Mouse (Mus musculus) 3134 (cell line): ENCODE data around the gene Hes2.

Experiments used
- DNase-seq: peaks from one replicate; pipeline ENCODE4 v3.0.0-alpha.2; 2011; ENCODE audit warnings: low spot score; ENCODE audit not compliant: insufficient read length; ENCODE audit errors: extremely low read depth

Hes2 gene

DNA sequence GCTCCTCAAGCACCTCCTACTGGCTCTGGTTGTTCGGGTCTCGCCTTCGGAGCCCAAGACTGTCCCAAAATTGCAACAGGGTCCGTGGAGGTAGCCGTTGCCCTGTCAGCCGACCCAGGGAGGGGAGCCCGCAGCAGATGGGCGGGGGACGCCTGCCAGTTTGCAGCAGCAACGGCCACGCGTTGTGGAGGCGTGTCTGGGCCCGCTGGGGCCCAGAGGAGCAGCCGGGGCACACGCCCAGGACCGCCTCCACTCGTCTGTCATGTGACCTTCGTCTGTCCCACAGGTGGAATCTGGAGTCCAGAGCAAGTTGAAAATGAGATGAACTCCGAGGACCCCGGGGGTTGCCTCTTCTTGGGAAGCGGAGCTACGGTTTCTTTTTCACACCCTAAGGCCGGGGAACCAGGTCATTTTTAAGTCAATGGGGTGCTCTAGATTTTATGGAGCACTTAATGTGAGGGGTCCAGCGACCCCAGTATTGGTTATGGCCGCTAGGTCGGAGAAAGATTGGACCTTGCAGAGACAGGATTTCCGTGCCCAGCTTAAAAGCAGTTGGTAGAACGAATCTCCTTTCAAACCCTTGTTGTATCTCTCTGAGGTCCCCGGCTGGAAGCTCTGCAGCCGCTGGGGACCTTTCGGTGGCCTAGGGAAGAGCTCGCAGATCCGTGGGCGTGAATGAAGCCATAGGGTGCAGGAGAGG is at the start of gene Hes2:
TSS of gene Hes2 (plus strand) at position 283 of the 700 bp plus-strand sequence.
- no peak for DNase-seq

GRCm38 (mm10) chr4:152109509-152109908 is 49.2 kb upstream of the Hes2 start:
- no peak for DNase-seq

- DNase-seq: no peak
Observed at GRCm38 (mm10) chr4:152110689-152111088, 48.0 kb upstream of the Hes2 start.

DNA sequence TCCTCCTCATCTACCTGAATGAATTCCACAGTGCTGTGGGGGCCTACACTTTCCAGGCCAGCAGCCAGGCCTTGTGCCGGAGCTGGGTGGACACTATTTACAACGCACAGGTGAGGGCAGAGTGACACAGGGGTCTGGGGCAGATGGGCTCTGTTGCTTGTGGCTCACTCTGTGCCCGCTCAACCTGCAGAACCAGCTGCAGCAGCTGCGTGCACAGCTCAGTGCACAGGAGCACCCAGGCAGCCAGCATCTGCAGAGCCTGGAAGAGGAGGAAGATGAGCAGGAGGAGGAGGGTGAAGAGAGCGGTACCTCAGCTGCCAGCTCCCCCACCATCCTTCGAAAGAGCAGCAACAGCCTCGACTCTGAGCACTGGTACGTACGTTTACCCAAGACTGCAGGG is 46.3 kb upstream of the Hes2 start:
- no peak for DNase-seq

- DNase-seq: no peak
Observed at GRCm38 (mm10) chr4:152114080-152114479, 44.6 kb upstream of the Hes2 start.

DNA sequence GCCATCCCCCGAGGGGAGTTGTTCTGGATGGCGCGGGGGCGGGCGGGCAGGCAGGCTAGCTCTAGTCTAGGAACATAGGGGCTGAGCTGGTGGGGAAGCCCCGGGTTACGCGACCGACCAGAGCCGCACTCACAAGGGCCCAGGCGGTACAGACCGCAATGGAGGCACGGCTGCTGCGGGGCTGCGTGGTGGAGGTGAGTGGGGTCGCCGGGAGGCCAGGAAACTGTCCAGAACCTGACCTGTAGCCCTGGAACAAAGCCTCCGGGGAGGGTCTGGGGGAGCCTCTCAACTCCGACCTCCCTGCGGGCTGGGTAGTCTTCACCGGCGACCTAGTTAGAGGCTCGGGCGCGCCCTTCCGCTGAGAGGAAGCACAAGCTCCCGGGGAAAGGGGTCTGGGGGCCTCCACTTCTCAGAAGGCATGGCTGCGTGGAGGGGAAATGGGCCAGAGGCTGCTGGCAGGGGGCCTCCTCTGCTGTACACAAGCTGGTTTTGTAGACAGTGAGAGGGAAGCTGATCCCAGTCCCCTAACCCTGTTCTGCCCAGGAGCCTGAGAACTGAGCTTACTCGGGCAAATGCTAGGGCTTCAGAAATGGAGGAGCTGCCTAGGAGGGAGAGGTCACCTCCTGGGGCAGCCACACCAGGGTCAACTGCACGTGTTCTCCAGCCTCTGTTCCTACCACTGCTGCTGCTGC is 42.6 kb upstream of the Hes2 start, which contains the start of gene Tnfrsf25:
TSS of gene Tnfrsf25 (plus strand) at position 14 of the 692 bp plus-strand sequence.
- no peak for DNase-seq

DNA sequence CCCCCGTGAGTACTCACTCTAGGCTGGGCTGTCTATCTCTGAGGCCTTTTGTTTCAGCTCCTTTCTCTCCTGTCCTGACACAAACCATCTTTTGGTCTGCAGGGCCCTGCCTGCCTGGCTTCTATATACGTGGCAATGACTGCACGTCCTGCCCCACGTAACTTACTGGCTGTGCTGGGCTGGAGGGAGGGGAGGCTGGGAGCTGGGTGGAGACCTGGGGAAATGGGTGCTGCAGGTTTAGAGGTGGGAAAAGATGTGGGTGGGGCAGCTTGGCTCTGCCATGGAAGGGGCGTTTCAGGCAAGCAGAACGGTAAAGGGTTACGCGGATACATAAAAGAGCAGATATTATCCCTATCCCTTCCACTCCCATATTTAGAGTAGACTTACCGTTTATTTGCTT is 41.1 kb upstream of the Hes2 start:
- DNase-seq: no peak

DNA sequence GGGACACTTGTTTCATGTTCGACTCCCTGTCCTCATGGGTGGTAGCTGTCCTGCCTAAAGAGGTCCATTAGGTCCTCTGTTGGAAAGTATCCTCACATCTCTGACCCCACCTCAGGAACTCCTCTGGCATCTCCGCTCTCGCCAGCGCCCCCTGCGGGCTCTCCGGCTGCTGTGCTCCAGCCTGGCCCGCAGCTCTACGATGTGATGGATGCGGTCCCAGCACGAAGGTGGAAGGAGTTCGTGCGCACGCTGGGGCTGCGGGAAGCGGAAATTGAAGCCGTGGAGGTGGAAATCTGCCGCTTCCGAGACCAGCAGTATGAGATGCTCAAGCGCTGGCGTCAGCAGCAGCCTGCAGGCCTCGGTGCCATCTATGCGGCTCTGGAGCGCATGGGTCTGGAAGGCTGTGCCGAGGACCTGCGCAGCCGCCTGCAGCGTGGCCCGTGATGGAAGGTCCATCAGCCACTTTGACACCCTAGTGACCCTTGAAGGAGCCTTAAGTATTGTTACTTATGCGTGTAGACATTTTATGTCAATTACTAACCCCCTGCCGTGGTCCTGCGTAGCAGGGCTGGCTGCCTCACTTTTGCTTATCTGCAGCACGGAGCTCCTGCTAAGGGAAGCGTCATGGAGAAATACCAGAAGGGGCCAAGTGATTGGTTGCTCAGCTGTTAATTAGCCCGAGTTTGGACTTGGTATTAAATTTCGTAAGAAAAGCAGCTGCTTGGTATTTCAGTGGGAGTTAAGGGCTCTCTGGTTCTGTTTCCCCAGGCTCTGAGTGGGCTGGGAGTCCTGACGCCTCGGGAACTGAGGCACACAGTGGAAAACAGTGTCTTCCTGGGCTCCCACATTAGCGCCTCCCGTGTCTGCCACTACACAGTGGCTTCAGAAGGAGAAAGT is 39.0 kb upstream of the Hes2 start:
- DNase-seq: no peak

- no peak for DNase-seq
Observed at GRCm38 (mm10) chr4:152120311-152121182, 38.1 kb upstream of the Hes2 start.

GRCm38 (mm10) chr4:152121183-152121505 is 37.5 kb upstream of the Hes2 start:
- no peak for DNase-seq

- no peak for DNase-seq
Observed at GRCm38 (mm10) chr4:152124361-152124961, 34.2 kb upstream of the Hes2 start.

- no peak for DNase-seq
Observed at GRCm38 (mm10) chr4:152125161-152126025, 33.3 kb upstream of the Hes2 start.

DNA sequence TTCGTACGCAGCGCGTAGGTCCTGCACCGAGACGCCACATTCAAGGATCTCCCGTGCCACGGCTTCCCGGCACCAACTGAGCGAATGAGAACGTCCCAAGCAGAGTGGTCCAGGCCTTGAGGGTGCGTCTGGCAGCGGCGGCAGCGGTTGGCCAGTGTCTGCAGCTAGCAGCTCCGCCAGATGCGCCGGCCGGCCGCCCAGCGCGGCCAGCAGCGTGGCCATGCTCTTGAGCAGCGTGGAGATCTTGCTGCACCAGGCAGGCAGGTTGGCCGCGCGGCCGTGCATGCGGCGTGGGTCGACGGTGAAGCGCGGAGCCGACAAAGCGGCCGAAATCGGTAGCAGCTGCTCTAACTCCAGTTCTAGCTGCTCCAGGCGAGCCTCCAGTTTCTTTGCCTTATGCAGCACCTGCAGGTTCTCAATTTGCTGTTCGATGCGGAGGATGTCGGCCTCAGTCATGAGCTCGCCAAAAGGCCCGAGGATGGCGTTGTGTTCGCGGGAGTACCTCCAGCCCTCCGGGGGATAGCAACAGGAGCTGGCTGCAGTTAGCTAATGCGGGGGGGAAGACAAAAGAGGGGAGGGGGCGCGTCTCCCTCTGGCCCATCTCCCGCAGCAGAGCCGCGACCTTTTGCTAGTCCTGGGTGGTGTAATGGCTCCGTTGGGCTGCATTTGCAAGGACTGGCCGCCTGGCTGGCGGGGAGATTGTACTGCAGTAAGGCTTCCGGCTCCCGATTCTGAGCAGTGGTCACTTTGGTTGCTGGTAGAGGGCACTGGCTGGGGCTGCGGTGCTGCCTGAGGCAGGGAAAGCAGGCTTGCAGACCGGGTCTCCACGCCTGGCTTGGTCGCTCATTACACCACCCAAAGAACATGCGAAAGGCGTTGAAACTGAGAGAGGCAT is 32.4 kb upstream of the Hes2 start:
- no peak for DNase-seq

GRCm38 (mm10) chr4:152127884-152128283 is 30.8 kb upstream of the Hes2 start:
- DNase-seq: no peak

DNA sequence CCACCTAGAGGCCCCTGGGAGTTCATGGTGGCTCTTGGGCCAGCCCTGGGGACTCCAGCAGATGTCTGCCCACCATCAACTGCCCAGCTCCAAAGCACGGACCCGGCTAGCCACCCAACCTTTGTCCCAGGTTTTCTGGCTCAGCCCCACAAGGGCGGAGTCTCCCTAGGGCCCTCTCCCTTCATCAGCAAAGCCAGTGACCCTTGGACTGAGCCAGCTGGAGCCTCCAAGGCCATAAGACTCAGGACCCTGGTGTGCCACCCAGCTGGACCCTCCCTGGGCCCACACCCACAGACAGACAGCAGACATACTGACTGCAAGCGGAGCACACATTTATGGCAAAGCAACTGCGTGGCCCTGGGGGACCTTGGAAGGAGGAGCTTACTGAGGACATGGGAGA is 29.9 kb upstream of the Hes2 start:
- no peak for DNase-seq

DNA sequence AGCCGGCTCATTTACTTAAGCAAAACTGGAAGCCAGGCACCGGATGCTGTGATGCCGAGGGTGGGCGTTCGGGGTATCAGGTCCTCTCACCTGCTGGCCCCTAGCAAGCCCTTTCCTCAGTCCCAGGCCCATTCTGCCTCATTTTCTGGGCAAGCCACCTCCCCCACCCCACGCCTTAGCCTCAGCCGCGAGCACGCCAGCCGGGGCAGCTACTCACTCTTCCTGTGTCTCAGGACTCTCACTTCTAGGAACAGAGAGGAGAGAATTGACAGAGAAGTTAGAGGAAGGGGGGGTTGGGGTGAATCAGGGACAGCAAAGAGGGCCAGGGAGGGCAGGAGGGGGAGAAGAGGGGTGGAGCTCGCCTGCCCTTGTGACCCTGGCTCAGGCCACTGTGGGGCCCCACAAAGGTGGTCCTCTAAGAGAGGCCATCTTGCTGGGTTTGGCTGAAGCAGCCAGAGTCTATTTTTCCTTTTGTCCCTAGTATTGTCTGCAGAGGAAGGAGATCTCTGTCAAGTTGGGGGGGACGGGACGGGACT is 29.2 kb upstream of the Hes2 start:
- DNase-seq: no peak

DNA sequence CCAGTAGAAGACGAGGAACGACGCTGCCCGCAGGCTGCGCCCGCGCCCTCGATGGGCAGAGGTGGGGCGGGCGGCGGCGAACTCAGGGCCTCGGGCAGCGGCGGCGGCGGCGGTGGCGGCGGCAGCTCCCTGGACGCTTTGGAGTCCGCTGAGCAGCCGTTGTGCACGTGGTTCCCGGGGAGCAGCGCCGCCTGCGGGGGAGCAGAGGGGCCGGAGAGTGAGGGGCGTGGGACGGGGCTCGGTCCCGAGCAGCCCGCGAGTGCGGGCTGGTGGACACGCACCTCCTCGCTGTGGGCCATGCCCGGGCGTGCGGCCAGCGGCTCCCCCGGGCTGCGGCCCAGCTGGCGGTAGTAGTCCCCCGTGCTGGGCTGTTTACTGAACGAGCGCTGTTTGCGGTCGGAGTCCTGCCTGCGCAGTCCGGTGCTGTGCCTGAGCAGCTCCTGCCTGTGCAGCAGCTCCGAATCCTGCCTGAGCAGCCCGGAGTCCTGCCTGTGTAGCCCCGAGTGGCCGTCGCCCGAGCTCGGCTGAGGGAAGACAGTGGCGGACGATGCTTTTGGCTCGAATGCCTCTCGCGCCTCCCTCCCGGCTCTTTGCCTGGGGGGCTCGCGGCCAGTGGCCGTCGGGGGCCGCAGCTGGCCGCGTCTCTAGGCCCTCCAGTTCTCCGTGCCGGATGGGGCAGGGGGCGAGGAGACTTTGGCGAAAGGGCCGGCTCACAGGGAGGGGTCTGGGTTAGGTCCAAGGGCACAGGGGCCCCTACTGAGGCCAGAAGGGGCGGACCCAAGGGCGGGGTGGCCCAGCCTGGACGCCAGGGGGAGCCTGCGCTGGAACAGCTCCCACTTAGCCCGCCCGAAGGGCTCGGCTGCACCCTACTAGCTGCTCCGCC is 27.7 kb upstream of the Hes2 start:
- no peak for DNase-seq
